Comparison of ENCODE assay signal across 33 mouse cellular contexts in genomic region chr5:134892717-134893116, GRCm38 (mm10). TPM values are rescaled to one million over a fixed set of nuclear protein-coding genes. Genes with fewer than 3 reads are reported as not detected.
DNase-seq lines count a peak whose midpoint lies in the region; ATAC-seq and TF ChIP-seq lines count a peak whose summit lies in the region.
"Had no signal": no experiment of that assay in that cellular context is flagged by ENCODE, and none has a peak within 500 bp of the region (broad histone marks: within the 10 kb centered on the region; RNA-seq: fewer than 3 reads in every experiment).

No protein-coding gene starts in this region.

- no peak overlapping the region for H3K4me2 ChIP-seq in hindbrain, postnatal 0 days (ENCODE audit: low read depth, low read length)
- H3K4me2 ChIP-seq in hindbrain, embryonic 14.5 days (replicated peaks): no peak overlapping the region
- no peak overlapping the region for H3K4me2 ChIP-seq in liver, postnatal 0 days (ENCODE audit: low read depth, low read length)
- no peak overlapping the region for H3K4me2 ChIP-seq in liver, embryonic 12.5 days
- H3K4me2 ChIP-seq: embryonic facial prominence, embryonic 13.5 days; forebrain, embryonic 13.5 days; heart, embryonic 12.5 days; hindbrain, embryonic 12.5 days; limb, embryonic 13.5 days; lung, embryonic 15.5 days had no signal

- H3K27ac ChIP-seq in hindbrain, postnatal 0 days: no peak overlapping the region
- H3K27ac ChIP-seq in hindbrain, embryonic 14.5 days: no peak overlapping the region
- H3K27ac ChIP-seq in liver, postnatal 0 days (ENCODE audit: low read depth): no peak overlapping the region
- no peak overlapping the region for H3K27ac ChIP-seq in liver, embryonic 12.5 days
- H3K27ac ChIP-seq: embryonic facial prominence, embryonic 13.5 days; forebrain, embryonic 13.5 days; hindbrain, embryonic 12.5 days; limb, embryonic 13.5 days; midbrain, embryonic 10.5 days had no signal

- H3K9ac ChIP-seq in hindbrain, postnatal 0 days (replicated peaks; ENCODE audit: low read length): no peak overlapping the region
- no peak overlapping the region for H3K9ac ChIP-seq in hindbrain, embryonic 14.5 days
- no peak overlapping the region for H3K9ac ChIP-seq in liver, postnatal 0 days (replicated peaks)
- no peak overlapping the region for H3K9ac ChIP-seq in liver, embryonic 12.5 days
- H3K9ac ChIP-seq: embryonic facial prominence, embryonic 13.5 days; forebrain, embryonic 13.5 days; heart, embryonic 12.5 days; hindbrain, embryonic 12.5 days; limb, embryonic 13.5 days; lung, embryonic 15.5 days had no signal

- no peaks in the 10 kb centered on the region for H3K27me3 ChIP-seq in hindbrain, postnatal 0 days (ENCODE audit: insufficient read depth, low read length)
- no peaks in the 10 kb centered on the region for H3K27me3 ChIP-seq in hindbrain, embryonic 14.5 days (ENCODE audit: control insufficient read depth, insufficient read depth, low read length)
- H3K27me3 ChIP-seq in liver, postnatal 0 days (ENCODE audit: insufficient read depth, low read length): no peaks in the 10 kb centered on the region
- peaks cover 9% of the 10 kb centered on the region; the same call in 1 of the 2 replicates for H3K27me3 ChIP-seq in liver, embryonic 12.5 days (replicated peaks)
- H3K27me3 ChIP-seq in E14TG2a.4 (ENCODE audit: insufficient read depth, low read length): 0 out of 2 replicates have a peak, but pooled peaks cover 4% of the 10 kb centered on the region
- H3K27me3 ChIP-seq: embryonic facial prominence, embryonic 13.5 days; forebrain, embryonic 13.5 days; heart, embryonic 12.5 days; hindbrain, embryonic 12.5 days; limb, embryonic 13.5 days; lung, embryonic 15.5 days had no signal

- no peak overlapping the region for H3K4me3 ChIP-seq in hindbrain, postnatal 0 days (ENCODE audit: low read length)
- H3K4me3 ChIP-seq in hindbrain, embryonic 14.5 days (replicated peaks; ENCODE audit: low read length): no peak overlapping the region
- H3K4me3 ChIP-seq in liver, postnatal 0 days (ENCODE audit: low read depth, low read length): no peak overlapping the region
- no peak overlapping the region for H3K4me3 ChIP-seq in liver, embryonic 12.5 days
- no peak overlapping the region for H3K4me3 ChIP-seq in E14TG2a.4 (replicated peaks; ENCODE audit: low read length)
- H3K4me3 ChIP-seq: embryonic facial prominence, embryonic 13.5 days; forebrain, embryonic 13.5 days; heart, embryonic 12.5 days; hindbrain, embryonic 12.5 days; limb, embryonic 13.5 days; lung, embryonic 15.5 days; midbrain, embryonic 10.5 days had no signal

- no peaks in the 10 kb centered on the region for H3K4me1 ChIP-seq in hindbrain, postnatal 0 days (ENCODE audit: insufficient read depth, low read length)
- no peaks in the 10 kb centered on the region for H3K4me1 ChIP-seq in hindbrain, embryonic 14.5 days (replicated peaks; ENCODE audit: control insufficient read depth, insufficient read depth, low read length)
- no peaks in the 10 kb centered on the region for H3K4me1 ChIP-seq in liver, postnatal 0 days (ENCODE audit: insufficient read depth)
- H3K4me1 ChIP-seq in liver, embryonic 12.5 days: no peaks in the 10 kb centered on the region
- H3K4me1 ChIP-seq in E14TG2a.4 (replicated peaks; ENCODE audit: low read depth, low read length): peaks cover 35% of the 10 kb centered on the region
- H3K4me1 ChIP-seq: forebrain, embryonic 13.5 days had no signal

- no peak for DNase-seq in hindbrain, postnatal 0 days (ENCODE audit: low spot score)
- no peak for DNase-seq in hindbrain, embryonic 14.5 days (ENCODE audit: low spot score)
- no peak for DNase-seq in liver, postnatal 0 days
- DNase-seq in R1 (ENCODE audit: low read depth, low spot score): peak; percentile 33
- no peak for DNase-seq in frontal cortex, postnatal 36 days (ENCODE audit: low spot score in 2 of 2)
- DNase-seq in B cell, adult 2 months: no peak
- DNase-seq: adrenal gland, postnatal 25 days; cerebellum, adult 11-12 months; cerebellum, postnatal 25 days; embryo, embryonic 11 days; heart, postnatal 14 days; kidney, adult 9 months; kidney, postnatal 14 days; layer of hippocampus, postnatal 36 days had no signal

- no peak for ATAC-seq in hindbrain, postnatal 0 days
- no peak for ATAC-seq in hindbrain, embryonic 14.5 days (ENCODE audit: low FRiP score)
- ATAC-seq in liver, postnatal 0 days: no peak
- ATAC-seq in liver, embryonic 12.5 days: no peak
- ATAC-seq: forebrain, embryonic 13.5 days had no signal

- no peaks in the 10 kb centered on the region for H3K36me3 ChIP-seq in hindbrain, postnatal 0 days (ENCODE audit: insufficient read depth, low read length)
- H3K36me3 ChIP-seq in hindbrain, embryonic 14.5 days (replicated peaks; ENCODE audit: control insufficient read depth, insufficient read depth): no peaks in the 10 kb centered on the region
- no peaks in the 10 kb centered on the region for H3K36me3 ChIP-seq in liver, postnatal 0 days (replicated peaks; ENCODE audit: insufficient read depth, low read length)
- H3K36me3 ChIP-seq in liver, embryonic 12.5 days: no peaks in the 10 kb centered on the region
- H3K36me3 ChIP-seq in E14TG2a.4 (ENCODE audit: insufficient read depth, low read length): no peaks in the 10 kb centered on the region
- H3K36me3 ChIP-seq: embryonic facial prominence, embryonic 13.5 days; heart, embryonic 12.5 days; hindbrain, embryonic 12.5 days; limb, embryonic 13.5 days; lung, embryonic 15.5 days; midbrain, embryonic 10.5 days had no signal

- H3K9me3 ChIP-seq in hindbrain, postnatal 0 days (ENCODE audit: low read length): no peaks in the 10 kb centered on the region
- no peaks in the 10 kb centered on the region for H3K9me3 ChIP-seq in hindbrain, embryonic 14.5 days (ENCODE audit: control insufficient read depth, low read length)
- H3K9me3 ChIP-seq in liver, postnatal 0 days (ENCODE audit: low read length): no peaks in the 10 kb centered on the region
- no peaks in the 10 kb centered on the region for H3K9me3 ChIP-seq in liver, embryonic 12.5 days (replicated peaks)
- H3K9me3 ChIP-seq in E14TG2a.4 (ENCODE audit: low read length): 0 out of 2 replicates have a peak, but pooled peaks cover 3% of the 10 kb centered on the region
- H3K9me3 ChIP-seq: embryonic facial prominence, embryonic 13.5 days; forebrain, embryonic 13.5 days; heart, embryonic 12.5 days; hindbrain, embryonic 12.5 days; limb, embryonic 13.5 days; lung, embryonic 15.5 days; midbrain, embryonic 10.5 days had no signal

- peak; percentile 32; the same call in 1 of the 2 replicates for TF ChIP-seq CTCF in hindbrain, postnatal 0 days (IDR thresholded peaks at IDR 0.05; ENCODE audit: low read depth)
- peak; percentile 37 for TF ChIP-seq CTCF in liver, postnatal 0 days (IDR thresholded peaks at IDR 0.05; ENCODE audit: low read depth)
- TF ChIP-seq CTCF in E14TG2a.4 (conservative IDR thresholded peaks at IDR 0.05; ENCODE audit: low read length): peak; percentile 63

- WGBS in hindbrain, postnatal 0 days: 76% methylated on average over 5 of the region's 5 CpGs
- WGBS in hindbrain, embryonic 14.5 days: 83% methylated on average over 5 of the region's 5 CpGs
- WGBS in liver, postnatal 0 days (ENCODE audit: insufficient replicate concordance): 73% methylated on average over 5 of the region's 5 CpGs
- 54% methylated on average over 5 of the region's 5 CpGs for WGBS in liver, embryonic 12.5 days (ENCODE audit: insufficient replicate concordance)

- no peak for TF ChIP-seq EP300 in liver, postnatal 0 days (IDR thresholded peaks at IDR 0.05; ENCODE audit: low read depth)

RNA-seq across cellular contexts. Expression of gene Tmem270, which starts 13.8 kb away (rescaled TPM):
- not detected in 2 replicates for total RNA-seq in hindbrain, postnatal 0 days (2014; rRNA removed)
- polyA plus RNA-seq in hindbrain, postnatal 0 days (2015; fragmentation: Nextera tagmentation; extraction: Ambion mirVana): not detected in 2 replicates
- polyA plus RNA-seq in hindbrain, embryonic 14.5 days (2014; fragmentation: Nextera tagmentation; extraction: Ambion mirVana): not detected in 2 replicates
- polyA plus RNA-seq in liver, postnatal 0 days (2015; fragmentation: Nextera tagmentation; extraction: Ambion mirVana): not detected in 2 replicates
- polyA plus RNA-seq in liver, embryonic 12.5 days (2016; fragmentation: Nextera tagmentation; extraction: Ambion mirVana): not detected in 2 replicates
- total RNA-seq: adrenal gland, postnatal 25 days; gastrocnemius, adult 8-10 months; granulocyte monocyte progenitor cell, adult 5-6 weeks; heart, postnatal 14 days; layer of hippocampus, adult 18-20 months; layer of hippocampus, postnatal 36 days; left cerebral cortex, postnatal 25 days; monocyte, adult 5-6 weeks; neutrophil, adult 5-6 weeks had no signal
- polyA plus RNA-seq: C2C12; embryonic facial prominence, embryonic 13.5 days; forebrain, embryonic 13.5 days; heart, embryonic 12.5 days; hindbrain, embryonic 12.5 days; intestine, embryonic 14.5 days; limb, embryonic 13.5 days; lung, embryonic 15.5 days; midbrain, embryonic 10.5 days; stomach, embryonic 16.5 days; urinary bladder, adult 2 months had no signal

RNA-seq across cellular contexts. Expression of gene Cldn13, which starts 22.6 kb away (rescaled TPM):
- not detected in 2 replicates for total RNA-seq in hindbrain, postnatal 0 days (2014; rRNA removed)
- not detected in 2 replicates for polyA plus RNA-seq in hindbrain, postnatal 0 days (2015; fragmentation: Nextera tagmentation; extraction: Ambion mirVana)
- polyA plus RNA-seq in hindbrain, embryonic 14.5 days (2014; fragmentation: Nextera tagmentation; extraction: Ambion mirVana): 0.50 TPM in 1 of 2 replicates, not detected in the other
- 138 and 152 TPM in 2 replicates for polyA plus RNA-seq in liver, postnatal 0 days (2015; fragmentation: Nextera tagmentation; extraction: Ambion mirVana)
- polyA plus RNA-seq in liver, embryonic 12.5 days (2016; fragmentation: Nextera tagmentation; extraction: Ambion mirVana): 208 TPM in 2 replicates
- total RNA-seq: adrenal gland, postnatal 25 days; gastrocnemius, adult 8-10 months; granulocyte monocyte progenitor cell, adult 5-6 weeks; heart, postnatal 14 days; layer of hippocampus, adult 18-20 months; layer of hippocampus, postnatal 36 days; left cerebral cortex, postnatal 25 days; monocyte, adult 5-6 weeks; neutrophil, adult 5-6 weeks had no signal
- polyA plus RNA-seq: C2C12; forebrain, embryonic 13.5 days; urinary bladder, adult 2 months had no signal

RNA-seq across cellular contexts. Expression of gene Mettl27, which starts 39.5 kb away (rescaled TPM):
- 8.1 and 10.9 TPM in 2 replicates for total RNA-seq in hindbrain, postnatal 0 days (2014; rRNA removed)
- 8.5 and 11.0 TPM in 2 replicates for polyA plus RNA-seq in hindbrain, postnatal 0 days (2015; fragmentation: Nextera tagmentation; extraction: Ambion mirVana)
- 6.2 and 7.5 TPM in 2 replicates for polyA plus RNA-seq in hindbrain, embryonic 14.5 days (2014; fragmentation: Nextera tagmentation; extraction: Ambion mirVana)
- polyA plus RNA-seq in liver, postnatal 0 days (2015; fragmentation: Nextera tagmentation; extraction: Ambion mirVana): 17.3 and 21.7 TPM in 2 replicates
- polyA plus RNA-seq in liver, embryonic 12.5 days (2016; fragmentation: Nextera tagmentation; extraction: Ambion mirVana): 8.5 and 9.8 TPM in 2 replicates
- total RNA-seq: monocyte, adult 5-6 weeks had no signal

RNA-seq across cellular contexts. Expression of gene Cldn4, which starts 54.0 kb away (rescaled TPM):
- not detected in 2 replicates for total RNA-seq in hindbrain, postnatal 0 days (2014; rRNA removed)
- not detected in 2 replicates for polyA plus RNA-seq in hindbrain, postnatal 0 days (2015; fragmentation: Nextera tagmentation; extraction: Ambion mirVana)
- not detected in 2 replicates for polyA plus RNA-seq in hindbrain, embryonic 14.5 days (2014; fragmentation: Nextera tagmentation; extraction: Ambion mirVana)
- 0.13 and 0.32 TPM in 2 replicates for polyA plus RNA-seq in liver, postnatal 0 days (2015; fragmentation: Nextera tagmentation; extraction: Ambion mirVana)
- polyA plus RNA-seq in liver, embryonic 12.5 days (2016; fragmentation: Nextera tagmentation; extraction: Ambion mirVana): 0.28 and 0.49 TPM in 2 replicates
- total RNA-seq: adrenal gland, postnatal 25 days; gastrocnemius, adult 8-10 months; granulocyte monocyte progenitor cell, adult 5-6 weeks; layer of hippocampus, adult 18-20 months; layer of hippocampus, postnatal 36 days; left cerebral cortex, postnatal 25 days; monocyte, adult 5-6 weeks had no signal
- polyA plus RNA-seq: forebrain, embryonic 13.5 days had no signal

Comparison
In these comparisons a context has a peak if more than half of its experiments do, and no peak if none do; other contexts are left out.
1. RNA of gene Cldn13, which starts 22.6 kb away (polyA plus RNA-seq): 208 TPM in liver, embryonic 12.5 days and 138 to 152 TPM in liver, postnatal 0 days; 0.50 TPM in hindbrain, embryonic 14.5 days and not detected in hindbrain, postnatal 0 days; every median in the first group is over 10 times any median in the second.
2. Peak in every context shown above with its lines, with median percentiles within 50 percentile points of each other: CTCF ChIP-seq.